Mouse (Mus musculus) embryonic facial prominence, embryonic 11.5 days (tissue): ENCODE data around the gene Xylt2. TPM values are rescaled to one million over a fixed set of nuclear protein-coding genes. Genes with fewer than 3 reads are reported as not detected.
"Not testable (repeated sequence)": the region's sequence is repeated elsewhere in the genome, so short reads cannot be mapped to it uniquely, and the experiment has no call there.

Experiments
- ATAC-seq: fragments of 200-750 bp; cut with Nextera tagmentation; replicated peaks from 2 replicates; pipeline ENCODE4 v1.8.0; 2017; ENCODE audit warnings: low read depth; ENCODE audit not compliant: insufficient number of reproducible peaks, low FRiP score, low TSS enrichment
- DNase-seq: peaks from one replicate; pipeline ENCODE4 v3.0.0-alpha.2; 2015; ENCODE audit warnings: low spot score
- H3K27ac ChIP-seq: fragments of 300-500 bp; sonication (generic); replicated peaks from 2 replicates; pipeline ENCODE4 v1.5.1; 2014; ENCODE audit warnings: mild to moderate bottlenecking, low read depth, low read length, control low read depth
- H3K27me3 ChIP-seq: fragments of 300-500 bp; sonication (generic); 2 replicates; pipeline ENCODE4 v1.6.1; 2014; ENCODE audit warnings: mild to moderate bottlenecking, low read length, moderate library complexity, mixed read lengths; ENCODE audit not compliant: control insufficient read depth, insufficient read depth
- H3K36me3 ChIP-seq: fragments of 300-500 bp; sonication (generic); replicated peaks from 2 replicates; pipeline ENCODE4 v1.6.1; 2014; ENCODE audit warnings: low read depth, mild to moderate bottlenecking, low read length, moderate library complexity, mixed read lengths; ENCODE audit not compliant: control insufficient read depth, insufficient read depth
- H3K4me1 ChIP-seq: fragments of 300-500 bp; sonication (generic); 2 replicates; pipeline ENCODE4 v1.6.1; 2014; ENCODE audit warnings: low read length, mixed read lengths; ENCODE audit not compliant: control insufficient read depth, insufficient read depth
- H3K4me2 ChIP-seq: fragments of 300-500 bp; sonication (generic); 2 replicates; pipeline ENCODE4 v1.6.1; 2014; ENCODE audit warnings: low read depth, mild to moderate bottlenecking, control low read depth, low read length, moderate library complexity
- H3K4me3 ChIP-seq: fragments of 300-500 bp; sonication (generic); 2 replicates; pipeline ENCODE4 v1.5.1; 2014; ENCODE audit warnings: low read depth, low read length, control low read depth
- H3K9ac ChIP-seq: fragments of 300-500 bp; sonication (generic); replicated peaks from 2 replicates; pipeline ENCODE4 v1.6.1; 2014; ENCODE audit warnings: mild to moderate bottlenecking, control low read depth, low read length
- H3K9me3 ChIP-seq: fragments of 300-500 bp; sonication (generic); replicated peaks from 2 replicates; pipeline ENCODE4 v1.6.1; 2016; ENCODE audit warnings: mild to moderate bottlenecking, low read length, inconsistent platforms, mixed read lengths; ENCODE audit not compliant: control insufficient read depth
- whole genome bisulfite sequencing: fragments of 180-500 bp; shearing (Covaris S2); extraction: QIAGEN DNeasy Blood & Tissue Kit; methylation state at CpG from one replicate; pipeline ENCODE4 v1.1.7; 2014; 5-methylcytosine and 5-hydroxymethylcytosine counted together
- polyA plus RNA-seq: library from polyadenylated mRNA; unstranded; fragments of >200 nt; fragmentation: Nextera tagmentation; extraction: Ambion mirVana; gene quantifications from 2 replicates; pipeline ENCODE4 v1.2.1, GENCODE M21; 2014

Gene Xylt2
- polyA plus RNA-seq, 1 experiment from 2014 or later, result 12.1 TPM

GRCm38 (mm10) chr11:94674984-94675383 is 2.3 kb downstream of the Xylt2 start:
- no peak for DNase-seq
- ATAC-seq, result no peak
- H3K9ac ChIP-seq, result no peak overlapping the region
- no peaks in the 10 kb centered on the region for H3K27me3 ChIP-seq
- no peak overlapping the region for H3K27ac ChIP-seq
- H3K4me2 ChIP-seq, result no peak overlapping the region
- 85% methylated on average over 5 of the region's 5 CpGs for WGBS
- no peaks in the 10 kb centered on the region; the same call in 1 of the 2 replicates for H3K36me3 ChIP-seq
- H3K4me3 ChIP-seq, result no peak overlapping the region
- peaks cover 2% of the 10 kb centered on the region for H3K4me1 ChIP-seq
- no peaks in the 10 kb centered on the region for H3K9me3 ChIP-seq

- 92% methylated on average over 6 of the region's 6 CpGs for WGBS
- no peak overlapping the region for H3K4me3 ChIP-seq
- H3K4me2 ChIP-seq, result no peak overlapping the region
- ATAC-seq, result no peak
- H3K27me3 ChIP-seq, result no peaks in the 10 kb centered on the region
- DNase-seq, result no peak
- no peak overlapping the region for H3K27ac ChIP-seq
- H3K9me3 ChIP-seq, result no peaks in the 10 kb centered on the region
- H3K9ac ChIP-seq, result no peak overlapping the region
- no peaks in the 10 kb centered on the region for H3K4me1 ChIP-seq
- peaks cover 26% of the 10 kb centered on the region for H3K36me3 ChIP-seq
Measured at GRCm38 (mm10) chr11:94665281-94665680, 12.0 kb downstream of the Xylt2 start.

GRCm38 (mm10) chr11:94661344-94661743 is 16.0 kb downstream of the Xylt2 start:
- no peak overlapping the region for H3K4me3 ChIP-seq
- no peaks in the 10 kb centered on the region for H3K4me1 ChIP-seq
- no peak; the same call in 1 of the 2 replicates for ATAC-seq
- H3K27me3 ChIP-seq, result no peaks in the 10 kb centered on the region
- DNase-seq, result no peak
- H3K9me3 ChIP-seq, result no peaks in the 10 kb centered on the region
- 70% methylated on average over 1 of the region's 1 CpGs for WGBS
- no peak overlapping the region for H3K4me2 ChIP-seq
- no peak overlapping the region for H3K9ac ChIP-seq
- peaks cover 8% of the 10 kb centered on the region for H3K36me3 ChIP-seq
- H3K27ac ChIP-seq, result no peak overlapping the region

- Histone ChIP-seq H3K4me2 (peak within 1 kb of the TSS; percentile 40), H3K9me3 (no peaks in the 10 kb centered on the region), H3K9ac (peak within 1 kb of the TSS; percentile 63), H3K27me3 (no peaks in the 10 kb centered on the region), H3K4me1 (no peaks in the 10 kb centered on the region), H3K27ac (peak within 1 kb of the TSS; percentile 75), H3K4me3 (peak within 1 kb of the TSS; percentile 58), H3K36me3 (no peaks in the 10 kb centered on the region)
- ATAC-seq (peak; percentile 88), DNase-seq (peak; percentile 89)
- 1% methylated on average over 32 of the region's 32 CpGs for WGBS
Measured at GRCm38 (mm10) chr11:94653663-94654436, 23.5 kb downstream of the Xylt2 start, which contains the start of the genes Mrpl27 and Eme1. Gene Mrpl27, plus strand, starts transcription at chr11:94653767. Gene Eme1, minus strand, starts transcription at chr11:94653964.

GRCm38 (mm10) chr11:94652973-94653372 is 24.3 kb downstream of the Xylt2 start:
- no peak overlapping the region for H3K27ac ChIP-seq
- H3K27me3 ChIP-seq, result no peaks in the 10 kb centered on the region
- H3K36me3 ChIP-seq, result peaks cover 1% of the 10 kb centered on the region; the same call in 1 of the 2 replicates
- WGBS, result 43% methylated on average over 8 of the region's 8 CpGs
- ATAC-seq, result no peak
- H3K4me3 ChIP-seq, result peak overlapping the region; percentile 58
- no peaks in the 10 kb centered on the region for H3K4me1 ChIP-seq
- no peak overlapping the region for H3K9ac ChIP-seq
- no peaks in the 10 kb centered on the region for H3K9me3 ChIP-seq
- DNase-seq, result no peak
- H3K4me2 ChIP-seq, result peak overlapping the region; percentile 40

GRCm38 (mm10) chr11:94651241-94651640 is 26.1 kb downstream of the Xylt2 start:
- not testable (repeated sequence) for H3K36me3 ChIP-seq, H3K4me3 ChIP-seq, H3K4me1 ChIP-seq, H3K27ac ChIP-seq, H3K4me2 ChIP-seq, DNase-seq, H3K9ac ChIP-seq, ATAC-seq, H3K27me3 ChIP-seq, H3K9me3 ChIP-seq
- WGBS, result 94% methylated on average over 5 of the region's 7 CpGs

GRCm38 (mm10) chr11:94646457-94646856 is 30.9 kb downstream of the Xylt2 start:
- Histone ChIP-seq H3K9me3 (no peaks in the 10 kb centered on the region), H3K9ac (no peak overlapping the region), H3K27ac (no peak overlapping the region), H3K27me3 (no peaks in the 10 kb centered on the region), H3K36me3 (peaks cover 12% of the 10 kb centered on the region), H3K4me3 (no peak overlapping the region), H3K4me1 (no peaks in the 10 kb centered on the region), H3K4me2 (no peak overlapping the region)
- ATAC-seq (no peak), DNase-seq (no peak)
- WGBS, result 97% methylated on average over 4 of the region's 4 CpGs

GRCm38 (mm10) chr11:94644461-94645219 is 32.7 kb downstream of the Xylt2 start:
- H3K4me2 ChIP-seq, result no peak overlapping the region
- 89% methylated on average over 8 of the region's 8 CpGs for whole genome bisulfite sequencing
- H3K4me3 ChIP-seq, result no peak overlapping the region
- H3K9me3 ChIP-seq, result no peaks in the 10 kb centered on the region
- H3K36me3 ChIP-seq, result peaks cover 16% of the 10 kb centered on the region
- no peaks in the 10 kb centered on the region for H3K27me3 ChIP-seq
- H3K4me1 ChIP-seq, result no peaks in the 10 kb centered on the region
- H3K27ac ChIP-seq, result no peak overlapping the region
- no peak for ATAC-seq
- H3K9ac ChIP-seq, result no peak overlapping the region
- no peak for DNase-seq
